Mouse (Mus musculus) ES-Bruce4 (cell line): Measurements from ENCODE around the gene Crybb2. TPM values are rescaled to one million over a fixed set of nuclear protein-coding genes. Genes with fewer than 3 reads are reported as not detected.
A peak's percentile ranks its signal among the peaks of the same experiment; 100 is the strongest.

Source experiments
- H3K27ac ChIP-seq: 2 replicates; pipeline ENCODE4 v1.5.1; 2012; ENCODE audit warnings: low read length, inconsistent platforms; ENCODE audit not compliant: insufficient read depth
- H3K27me3 ChIP-seq: 2 replicates; pipeline ENCODE4 v1.6.1; 2012; ENCODE audit warnings: mild to moderate bottlenecking, low read length, inconsistent platforms; ENCODE audit not compliant: control insufficient read depth, poor library complexity, insufficient read depth, severe bottlenecking
- H3K36me3 ChIP-seq: 2 replicates; pipeline ENCODE4 v1.6.1; 2012; ENCODE audit warnings: inconsistent platforms, mild to moderate bottlenecking, low read length, moderate library complexity; ENCODE audit not compliant: control insufficient read depth, poor library complexity, insufficient read depth, severe bottlenecking
- H3K4me1 ChIP-seq: one replicate; pipeline ENCODE4 v1.8.1; 2011; ENCODE audit warnings: low read length; ENCODE audit not compliant: control insufficient read depth, insufficient read depth
- H3K4me3 ChIP-seq: 2 replicates; pipeline ENCODE4 v1.5.1; 2011; ENCODE audit warnings: low read depth, mild to moderate bottlenecking, low read length
- H3K9ac ChIP-seq: 2 replicates; pipeline ENCODE4 v1.6.1; 2012; ENCODE audit warnings: low read depth, mild to moderate bottlenecking, inconsistent platforms; ENCODE audit not compliant: poor library complexity, severe bottlenecking
- H3K9me3 ChIP-seq: replicated peaks from 2 replicates; pipeline ENCODE4 v1.6.1; 2012; ENCODE audit warnings: mild to moderate bottlenecking, low read length, inconsistent platforms; ENCODE audit not compliant: control insufficient read depth, poor library complexity, insufficient read depth, severe bottlenecking
- CTCF ChIP-seq: IDR thresholded peaks from one replicate; pipeline ENCODE4 v1.8.1; 2011; ENCODE audit warnings: low read depth, low read length
- EP300 ChIP-seq: IDR thresholded peaks from 2 replicates; pipeline ENCODE4 v1.6.1; 2011; ENCODE audit warnings: low read depth, low read length; ENCODE audit not compliant: insufficient read depth
- POLR2A ChIP-seq: IDR thresholded peaks from one replicate; pipeline ENCODE4 v1.8.1; 2011; ENCODE audit warnings: low read length; ENCODE audit not compliant: insufficient read depth
- polyA plus RNA-seq: library from polyadenylated mRNA; stranded (reverse); fragments of >200 nt; gene quantifications from 2 replicates; pipeline ENCODE4 v1.2.4, GENCODE M21; 2011; ENCODE audit warnings: low read depth; ENCODE audit not compliant: missing spikeins, insufficient read depth, insufficient read length

The Crybb2 gene
- polyA plus RNA-seq, 1 experiment, result not detected

DNA sequence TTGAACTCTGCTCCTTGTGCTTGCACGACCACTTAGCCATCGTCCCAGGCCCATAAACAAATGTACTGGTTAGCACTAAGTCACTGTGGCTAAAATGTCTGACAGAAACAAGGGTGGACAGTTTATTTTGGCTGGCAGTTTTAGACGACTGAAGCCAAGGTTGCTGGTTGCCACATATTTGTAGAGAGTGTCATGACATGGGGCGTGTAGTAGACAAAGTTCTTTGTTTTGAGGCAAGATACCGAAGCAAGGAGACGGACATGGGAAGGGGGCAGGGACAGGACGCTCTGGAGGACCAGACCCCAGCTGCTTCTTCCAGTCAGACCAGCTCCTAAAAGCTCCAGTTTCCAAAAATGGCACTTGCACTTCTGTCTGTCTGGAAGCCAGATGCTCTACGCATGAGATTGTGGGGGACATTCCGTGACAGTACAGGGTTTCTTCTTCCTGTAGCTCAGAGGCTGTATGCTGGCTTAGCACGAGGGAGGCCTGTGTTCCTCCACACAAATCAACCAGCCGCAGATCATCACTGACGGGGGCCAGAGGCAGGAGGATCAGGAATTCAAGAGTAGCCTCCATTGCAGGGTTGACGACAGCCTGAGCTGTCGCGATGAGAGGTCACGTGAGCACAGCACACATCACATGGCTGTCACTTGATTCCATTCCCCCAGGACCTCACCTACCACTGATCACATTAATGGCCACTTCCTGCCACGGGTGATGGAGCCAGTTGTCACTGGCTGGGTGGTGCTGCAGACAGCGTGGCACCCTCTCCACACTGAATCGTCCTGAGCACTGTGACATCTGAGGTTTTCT, 12.6 kb upstream of the Crybb2 start:
- TF ChIP-seq POLR2A (no peak), EP300 (0 out of 2 replicates have a peak, but pooled peaks have one; percentile 12)
- Histone ChIP-seq H3K9me3 (no peaks in the 10 kb centered on the region), H3K9ac (no peak overlapping the region), H3K27ac (no peak overlapping the region), H3K27me3 (no peaks in the 10 kb centered on the region), H3K4me3 (no peak overlapping the region), H3K4me1 (no peaks in the 10 kb centered on the region), H3K36me3 (no peaks in the 10 kb centered on the region)

DNA sequence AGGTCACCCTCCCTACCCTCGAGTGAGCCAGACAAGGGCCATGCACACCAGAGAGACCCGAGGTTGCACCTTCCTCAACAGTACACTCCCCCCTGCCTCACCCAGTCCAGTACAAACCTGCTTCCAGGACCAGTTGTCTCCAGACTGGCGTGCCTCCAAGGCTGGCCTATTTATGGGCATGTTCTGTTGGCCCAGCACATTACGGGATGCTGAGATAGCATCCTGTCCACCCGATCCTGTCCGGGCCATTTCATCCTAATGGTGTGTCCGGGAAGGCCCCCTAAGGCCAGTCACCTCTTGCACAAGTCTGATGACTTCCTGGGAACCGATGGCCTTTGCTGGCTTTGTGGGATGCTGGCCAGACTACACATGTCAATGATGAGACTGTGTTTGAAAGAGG, 11.5 kb upstream of the Crybb2 start, which contains the start of gene Crybb3:
Gene Crybb3, minus strand, starts transcription at position 146 of the 400 bp plus-strand sequence.
- TF ChIP-seq POLR2A (no peak), EP300 (no peak), CTCF (no peak)
- H3K9me3 ChIP-seq, result no peaks in the 10 kb centered on the region
- no peak within 1 kb of the TSS for H3K9ac ChIP-seq
- no peak within 1 kb of the TSS for H3K27ac ChIP-seq
- no peaks in the 10 kb centered on the region for H3K27me3 ChIP-seq
- no peaks in the 10 kb centered on the region for H3K36me3 ChIP-seq
- H3K4me1 ChIP-seq, result no peaks in the 10 kb centered on the region
- H3K4me3 ChIP-seq, result peak within 1 kb of the TSS; percentile 39

DNA sequence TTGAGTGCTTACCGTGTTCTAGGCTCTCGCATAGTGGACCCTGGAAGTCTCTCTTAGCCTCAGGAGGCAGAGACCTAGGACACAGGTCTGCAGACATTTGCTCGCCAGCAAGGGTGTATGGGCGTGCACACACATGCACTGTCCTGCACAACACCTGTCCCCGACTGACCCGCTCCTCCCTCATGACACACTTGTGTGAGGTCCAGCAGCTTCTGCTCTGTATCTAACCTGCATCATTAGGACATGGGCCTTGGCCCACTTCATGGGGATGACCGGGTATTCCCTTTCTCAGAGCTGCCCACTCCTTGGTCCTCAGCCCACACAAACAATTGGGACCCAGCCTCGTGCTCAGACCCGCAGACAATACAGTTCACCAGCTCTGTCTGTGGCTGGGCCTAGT, 11.1 kb upstream of the Crybb2 start:
- Histone ChIP-seq H3K36me3 (no peaks in the 10 kb centered on the region), H3K9me3 (no peaks in the 10 kb centered on the region), H3K4me3 (no peak overlapping the region), H3K27ac (no peak overlapping the region), H3K4me1 (no peaks in the 10 kb centered on the region), H3K9ac (no peak overlapping the region), H3K27me3 (no peaks in the 10 kb centered on the region)
- no peak for TF ChIP-seq POLR2A

DNA sequence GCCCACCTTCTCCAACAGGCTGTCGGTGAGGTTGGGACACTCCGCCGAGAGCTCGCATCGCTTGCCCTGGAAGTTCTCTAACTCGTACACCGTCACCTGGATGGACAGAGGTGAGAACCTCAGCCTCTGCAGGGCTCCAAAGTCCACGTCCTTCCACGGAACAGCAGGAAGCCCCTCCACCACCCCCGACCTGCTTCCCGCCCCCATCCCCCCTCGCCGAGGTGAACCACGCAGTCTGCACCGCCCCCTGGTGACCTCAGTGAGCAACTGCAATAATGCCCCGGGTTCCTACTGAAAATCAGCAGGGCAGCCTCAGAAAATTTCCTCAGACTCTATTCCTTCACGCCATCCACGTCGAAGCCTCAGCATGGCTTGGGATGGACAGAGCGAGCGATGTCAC, 9.9 kb upstream of the Crybb2 start:
- Histone ChIP-seq H3K36me3 (no peaks in the 10 kb centered on the region), H3K9ac (no peak overlapping the region), H3K9me3 (no peaks in the 10 kb centered on the region), H3K27me3 (no peaks in the 10 kb centered on the region), H3K4me1 (no peaks in the 10 kb centered on the region), H3K27ac (no peak overlapping the region), H3K4me3 (peak overlapping the region; percentile 56)
- no peak for TF ChIP-seq EP300
- peak; percentile 67 for TF ChIP-seq CTCF
- no peak for TF ChIP-seq POLR2A

DNA sequence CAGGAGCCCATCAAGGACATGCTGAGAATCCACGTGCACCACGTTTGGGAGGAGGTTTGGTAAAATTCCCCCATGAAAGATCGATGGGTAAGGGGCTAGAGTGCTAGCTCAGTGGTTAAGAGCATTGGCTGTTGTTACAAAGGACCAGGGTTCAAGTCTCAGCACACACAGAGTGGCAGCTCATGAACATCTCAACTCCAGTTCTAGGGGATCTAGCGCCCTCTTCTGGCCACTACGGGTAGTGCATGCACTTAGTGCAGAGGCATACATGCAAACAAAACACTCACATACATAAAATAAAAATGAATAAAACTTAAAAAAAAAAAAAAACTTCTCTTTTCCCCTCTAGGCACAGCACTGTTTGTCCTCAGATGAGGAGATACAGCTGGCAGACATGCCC, 8.8 kb upstream of the Crybb2 start:
- H3K9ac ChIP-seq, result no peak overlapping the region
- H3K9me3 ChIP-seq, result no peaks in the 10 kb centered on the region
- no peak for TF ChIP-seq POLR2A
- TF ChIP-seq CTCF, result peak; percentile 78
- H3K36me3 ChIP-seq, result no peaks in the 10 kb centered on the region
- H3K27me3 ChIP-seq, result no peaks in the 10 kb centered on the region
- no peak overlapping the region for H3K27ac ChIP-seq
- no peaks in the 10 kb centered on the region for H3K4me1 ChIP-seq
- no peak overlapping the region for H3K4me3 ChIP-seq

DNA sequence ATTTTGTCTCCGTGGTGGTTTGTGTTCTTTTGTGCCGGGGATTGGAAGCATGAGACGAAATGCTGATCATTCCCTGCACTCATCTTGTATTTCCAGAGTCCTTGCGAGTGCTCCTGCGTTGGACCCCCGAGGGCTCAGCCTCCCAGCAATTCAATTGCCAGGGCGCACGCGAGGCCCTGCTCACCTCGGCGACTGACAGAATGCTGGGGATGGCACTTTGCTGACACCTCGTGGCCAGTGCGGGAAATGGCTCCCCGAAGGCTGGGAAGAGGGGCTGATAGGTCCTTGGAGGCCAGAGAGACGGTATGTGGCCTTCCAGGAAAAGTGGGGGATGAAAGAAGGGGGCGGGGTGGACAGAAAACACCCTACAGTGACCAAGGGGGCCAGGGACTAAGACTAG, 15.6 kb downstream of the Crybb2 start:
- no peaks in the 10 kb centered on the region for H3K27me3 ChIP-seq
- no peak overlapping the region for H3K9ac ChIP-seq
- H3K36me3 ChIP-seq, result no peaks in the 10 kb centered on the region
- no peaks in the 10 kb centered on the region for H3K4me1 ChIP-seq
- no peak overlapping the region for H3K27ac ChIP-seq
- TF ChIP-seq CTCF (peak; percentile 96), EP300 (no peak), POLR2A (no peak)
- no peaks in the 10 kb centered on the region for H3K9me3 ChIP-seq
- no peak overlapping the region for H3K4me3 ChIP-seq
